Mouse (Mus musculus) lung, adult 2 months (tissue): Measurements from ENCODE around the gene Fzd7.

ENCODE experiments used
- CTCF ChIP-seq: fragments of 200-500 bp; IDR thresholded peaks from 2 replicates; pipeline ENCODE4 v1.5.1; 2011; ENCODE audit warnings: mild to moderate bottlenecking, low read length, control low read depth; ENCODE audit not compliant: insufficient read depth
- POLR2A ChIP-seq: fragments of 200-500 bp; IDR thresholded peaks from 2 replicates; pipeline ENCODE4 v1.6.1; 2011; ENCODE audit warnings: low read depth, mild to moderate bottlenecking, control low read depth, low read length, borderline replicate concordance; ENCODE audit errors: extremely low read depth

GRCm38 (mm10) chr1:59456825-59457224 lies 25.4 kb upstream of the Fzd7 start:
- TF ChIP-seq CTCF (no peak), POLR2A (no peak)
